Mouse (Mus musculus) brain, embryonic 14.5 days (tissue): Measurements from ENCODE around the gene Wnt7a.

Experiments
- CTCF ChIP-seq: fragments of 200-500 bp; IDR thresholded peaks from 2 replicates; pipeline ENCODE4 v1.5.1; 2012; ENCODE audit warnings: inconsistent platforms, mild to moderate bottlenecking, moderate library complexity, borderline replicate concordance; ENCODE audit not compliant: insufficient read depth, insufficient read length; ENCODE audit errors: extremely low read depth
- POLR2A ChIP-seq: fragments of 200-500 bp; IDR thresholded peaks from 2 replicates; pipeline ENCODE4 v1.6.1; 2012; ENCODE audit warnings: mild to moderate bottlenecking, inconsistent platforms, borderline replicate concordance; ENCODE audit not compliant: poor library complexity, insufficient read depth, insufficient read length, severe bottlenecking; ENCODE audit errors: extremely low read depth

DNA sequence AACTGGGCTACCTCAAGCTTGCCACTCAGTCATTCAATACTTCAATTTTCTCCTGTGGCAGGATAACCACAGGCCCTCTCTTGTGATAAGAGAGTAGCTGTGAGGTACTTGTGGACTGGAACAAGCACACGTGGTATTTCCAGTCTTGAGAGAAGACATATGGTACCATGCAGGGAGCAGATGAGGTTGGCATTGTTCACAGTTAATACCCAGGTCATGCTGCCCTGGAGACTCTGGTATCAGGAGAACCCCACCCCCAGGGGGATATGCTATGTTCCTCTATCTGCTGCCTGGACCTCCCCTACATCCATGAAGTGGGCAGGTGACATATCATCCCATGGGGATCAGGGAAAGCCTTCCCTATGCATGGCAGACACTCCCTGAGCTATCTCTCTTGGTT lies 27.9 kb downstream of the Wnt7a start:
- TF ChIP-seq CTCF (no peak), POLR2A (no peak)
